Mouse (Mus musculus): ENCODE measurements around the gene Gm47791.

Gene Gm47791

DNA sequence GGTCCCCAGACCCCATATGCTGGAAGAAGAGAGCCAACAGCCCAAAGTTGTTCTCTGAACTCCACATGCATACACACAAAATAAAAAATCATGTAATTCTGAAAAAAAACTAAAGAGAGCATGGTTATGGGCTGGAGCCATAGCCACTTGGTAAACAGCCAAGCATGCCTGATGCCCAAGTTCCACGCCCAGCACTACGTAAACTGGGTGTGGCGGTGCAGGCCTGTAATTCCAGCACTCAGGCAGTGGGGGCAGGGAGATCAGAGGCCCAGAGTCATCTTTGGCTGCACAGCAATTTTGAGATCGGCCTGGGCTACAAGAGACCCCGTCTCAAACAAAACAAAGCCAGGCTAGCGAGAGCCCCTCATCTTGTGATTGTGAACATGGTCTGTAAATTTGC, 14.5 kb upstream of the Gm47791 start:
- DNase-seq = no peak

DNA sequence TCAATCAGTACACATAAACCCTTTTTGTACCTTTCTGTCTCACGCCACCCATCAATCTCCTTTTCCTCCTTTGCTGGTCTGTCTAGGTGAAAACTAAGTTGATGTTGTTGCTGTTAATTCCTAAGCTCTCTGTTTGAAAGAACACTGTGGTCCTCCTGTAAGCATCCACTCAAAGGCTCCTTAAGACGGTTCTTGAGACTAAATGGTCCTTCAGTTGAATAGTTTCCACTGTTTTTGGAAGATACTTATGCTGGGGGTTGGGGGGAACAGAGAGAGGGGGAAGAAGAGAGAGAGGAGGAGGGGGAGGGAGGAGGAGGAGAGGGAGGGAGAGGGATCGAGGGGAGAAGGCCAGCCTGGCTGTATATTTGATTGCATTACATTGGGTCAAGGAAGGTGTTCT, 12.5 kb upstream of the Gm47791 start:
- no peak for DNase-seq

DNA sequence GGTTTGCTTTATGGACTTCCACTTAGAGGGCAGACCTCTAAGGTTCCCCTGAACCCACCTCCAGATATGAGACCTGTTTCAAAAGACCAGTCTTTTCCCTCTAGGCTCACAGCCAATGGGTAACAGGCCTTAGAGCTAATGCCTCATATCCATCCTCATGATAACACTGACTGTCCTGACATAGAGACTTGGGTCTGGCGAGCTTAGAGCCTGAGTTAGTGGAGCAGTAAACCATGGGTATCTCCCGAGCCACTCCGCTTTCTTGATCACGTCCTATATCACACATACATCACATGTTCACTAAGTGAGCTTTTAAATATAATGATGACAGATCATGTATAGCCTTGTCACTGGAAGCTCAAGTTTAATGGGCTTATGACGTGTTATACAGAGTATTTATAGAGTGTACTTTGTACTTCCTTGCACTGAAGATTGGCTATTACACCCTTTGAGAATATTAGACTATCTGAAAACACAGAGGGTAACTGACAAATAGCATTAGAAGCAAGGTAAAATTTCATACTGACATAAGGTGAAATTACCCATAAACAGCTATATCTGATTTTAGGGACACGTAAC, 8.4 kb upstream of the Gm47791 start:
- no peak for DNase-seq

DNA sequence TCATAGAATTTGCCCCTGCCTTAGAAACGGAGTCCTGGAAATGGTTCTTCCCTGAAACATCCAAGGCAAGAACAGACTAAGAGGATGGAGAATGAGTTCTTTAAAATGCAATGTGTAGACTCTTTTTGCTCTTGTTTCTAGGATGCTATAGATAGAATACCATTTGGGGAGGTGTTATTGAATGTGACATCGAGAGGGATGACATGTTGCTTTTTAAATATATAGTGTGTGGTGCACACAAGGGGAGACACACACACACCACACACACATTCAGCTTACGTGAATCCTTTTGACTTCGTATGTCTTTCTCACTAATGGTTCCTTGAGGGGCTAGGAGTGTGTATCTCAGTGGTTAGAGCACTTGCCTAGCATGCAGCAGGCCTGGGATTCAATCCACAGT, 4.2 kb upstream of the Gm47791 start:
- no peak for DNase-seq

DNA sequence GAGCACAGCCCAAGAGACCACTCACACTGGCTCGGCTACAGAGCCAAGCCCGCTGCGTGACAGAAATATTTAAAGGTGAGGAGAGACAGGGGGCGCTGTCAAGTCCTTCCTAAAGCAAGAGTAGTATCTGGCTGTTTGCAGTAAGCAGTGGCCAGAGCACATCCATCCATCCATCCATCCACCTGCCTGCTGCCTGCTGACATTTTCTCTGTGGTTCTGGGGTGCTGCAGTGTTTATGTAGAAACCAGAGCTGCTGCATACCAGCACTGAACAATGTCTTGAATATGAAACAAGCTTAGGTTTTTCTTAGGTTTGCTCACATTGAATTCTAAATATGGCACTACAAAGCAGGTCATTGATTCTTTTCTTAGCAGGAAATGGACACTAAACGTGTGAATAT, 2.2 kb upstream of the Gm47791 start:
- DNase-seq = no peak

DNA sequence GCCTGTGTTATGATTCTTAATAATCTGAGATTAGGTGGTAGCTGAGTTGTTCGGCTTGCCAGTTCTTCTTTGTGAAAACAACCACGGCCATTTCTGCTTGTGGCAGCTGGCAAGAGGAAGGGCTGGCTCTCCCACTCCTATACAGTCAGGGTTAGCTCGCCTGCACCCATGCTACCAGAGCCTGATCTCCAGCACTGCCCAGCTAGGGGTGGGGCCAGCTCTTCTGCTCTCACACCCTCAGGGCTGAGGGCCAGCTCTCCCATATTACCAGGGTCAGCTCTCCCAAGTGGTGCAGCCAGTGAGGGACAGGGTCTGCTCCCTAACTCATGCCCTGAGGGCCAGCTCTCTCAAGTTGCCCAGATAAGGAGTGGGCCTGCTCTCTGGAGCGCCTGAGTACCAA, 1.4 kb upstream of the Gm47791 start:
- no peak for DNase-seq

DNA sequence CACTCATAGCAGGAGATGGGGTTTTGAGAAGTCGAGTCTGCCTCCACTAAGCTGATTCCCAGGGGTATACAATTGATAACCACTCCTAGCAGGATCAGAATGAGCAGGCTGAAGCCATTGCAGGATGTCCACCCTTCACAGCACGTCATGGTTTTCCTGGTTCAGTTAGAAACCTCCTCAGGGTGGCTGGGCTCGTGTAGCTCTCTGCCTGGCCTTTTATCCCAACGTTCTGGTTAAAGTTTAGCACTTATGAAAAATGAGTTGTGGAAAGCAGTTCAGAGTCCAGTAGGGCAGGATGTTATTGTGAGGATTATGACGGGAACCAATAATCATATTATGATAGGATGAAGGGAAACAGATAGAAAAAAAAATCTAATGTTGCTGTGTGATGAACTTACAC, 2.8 kb downstream of the Gm47791 start, which contains the start of gene Tm4sf20:
TSS of gene Tm4sf20 (minus strand) at position 193 of the 400 bp plus-strand sequence.
- no peak for DNase-seq

DNA sequence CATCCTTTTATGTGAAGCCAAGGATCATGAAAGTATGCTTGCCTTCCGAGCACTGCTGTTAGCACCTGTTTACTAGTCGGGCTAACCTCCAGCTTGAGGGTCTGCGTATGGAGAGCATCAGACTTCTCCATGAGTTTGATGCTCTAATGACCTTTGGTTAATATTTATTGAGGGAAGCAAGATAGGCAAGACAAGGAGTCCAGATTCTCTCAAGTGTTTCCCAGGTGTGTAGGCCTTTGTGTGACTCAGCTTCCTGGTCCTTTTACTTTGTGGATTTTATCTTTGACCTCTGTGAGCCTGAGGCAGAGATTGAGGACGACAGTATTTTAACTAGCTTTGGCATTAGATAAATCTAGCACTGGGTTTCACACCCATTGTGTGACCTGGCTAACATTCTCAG, 4.4 kb downstream of the Gm47791 start:
- no peak for DNase-seq

DNA sequence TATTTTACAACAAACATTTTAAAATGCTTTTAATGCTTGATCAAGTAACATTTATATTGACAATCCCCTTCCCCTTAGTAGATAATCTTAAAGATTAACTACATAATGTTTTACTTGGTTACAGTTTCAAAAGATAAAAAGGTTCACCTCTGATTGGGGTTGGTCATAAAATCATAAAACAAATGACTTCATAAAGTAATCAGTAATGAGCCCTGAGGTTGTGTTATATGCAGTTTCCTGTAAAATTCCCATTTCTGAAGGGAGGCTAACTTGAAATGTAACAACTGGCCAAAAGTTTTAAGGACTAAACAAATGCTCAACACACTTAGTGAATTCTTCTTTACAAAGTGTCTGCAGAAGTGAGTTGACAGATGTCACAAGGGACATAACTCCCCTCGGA, 4.8 kb downstream of the Gm47791 start:
- DNase-seq = no peak

DNA sequence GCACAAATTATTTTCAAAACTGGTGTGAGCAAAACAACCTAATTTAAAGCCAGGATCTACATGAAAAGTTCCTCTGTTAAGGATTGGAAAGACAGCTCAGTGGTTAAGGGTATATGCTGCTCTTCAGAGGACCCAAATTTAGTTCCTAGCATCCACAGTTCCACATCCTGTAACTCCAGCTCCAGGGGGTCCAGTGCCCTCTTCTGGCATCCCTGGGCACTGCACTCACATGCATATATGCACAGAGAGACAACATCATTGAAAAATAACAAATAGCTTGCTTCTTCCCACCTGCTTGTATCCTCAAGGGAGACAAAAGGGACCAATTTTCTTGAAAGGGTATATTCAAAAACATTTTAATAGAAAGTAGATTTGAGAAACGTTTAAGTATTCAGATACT, 8.8 kb downstream of the Gm47791 start:
- no peak for DNase-seq

DNA sequence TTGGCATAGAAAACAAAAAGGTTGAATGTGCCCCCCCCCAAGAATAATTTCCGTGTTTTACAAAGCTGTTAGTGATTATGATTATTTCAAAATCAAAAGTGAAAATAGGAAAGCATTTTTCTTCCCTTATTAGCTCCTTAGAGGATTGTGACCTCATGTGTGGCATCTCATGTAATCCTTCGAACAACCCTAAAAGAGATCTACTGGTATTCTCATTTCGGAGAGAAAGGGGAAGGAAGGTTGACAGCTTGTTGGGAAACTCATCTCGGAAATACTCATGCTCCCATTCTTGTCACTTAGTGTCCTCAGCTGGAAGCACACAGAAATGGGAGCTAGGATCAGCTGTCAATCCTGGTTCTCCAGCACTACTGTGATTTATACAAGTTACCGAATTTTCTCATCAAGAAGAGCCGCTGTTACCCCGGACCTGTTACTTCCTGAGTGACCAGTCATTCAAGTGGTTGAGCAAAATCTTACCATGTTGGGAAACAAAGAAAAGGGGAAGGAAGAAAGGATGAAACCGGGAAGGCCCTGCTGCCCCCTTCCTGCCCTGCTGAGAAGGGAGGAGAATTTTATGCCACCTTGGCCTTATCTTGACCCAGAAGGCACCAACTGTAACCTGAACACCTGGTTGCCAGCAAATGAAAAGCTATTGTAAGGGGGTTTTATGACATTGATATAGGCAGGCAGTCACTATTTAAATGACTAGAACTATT, 9.4 kb downstream of the Gm47791 start:
- no peak for DNase-seq

DNA sequence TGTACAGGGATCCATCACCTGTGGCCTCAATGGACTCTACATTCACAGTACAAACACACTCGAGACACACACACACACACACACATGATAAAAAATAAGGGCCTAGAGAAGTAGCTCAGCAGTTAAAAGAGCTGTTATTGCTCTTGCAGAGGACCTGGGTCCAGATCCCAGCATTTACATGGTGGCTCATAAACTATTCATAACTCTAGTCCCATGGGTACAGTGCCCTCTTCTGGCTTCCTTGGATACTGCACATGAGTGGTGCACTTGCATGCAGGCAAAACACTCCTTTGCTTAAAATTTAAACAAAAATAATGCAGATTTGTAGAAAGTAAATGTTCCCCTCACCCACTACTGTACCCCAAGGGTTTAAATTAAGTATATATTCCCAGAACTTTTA, 11.5 kb downstream of the Gm47791 start:
- DNase-seq = no peak

DNA sequence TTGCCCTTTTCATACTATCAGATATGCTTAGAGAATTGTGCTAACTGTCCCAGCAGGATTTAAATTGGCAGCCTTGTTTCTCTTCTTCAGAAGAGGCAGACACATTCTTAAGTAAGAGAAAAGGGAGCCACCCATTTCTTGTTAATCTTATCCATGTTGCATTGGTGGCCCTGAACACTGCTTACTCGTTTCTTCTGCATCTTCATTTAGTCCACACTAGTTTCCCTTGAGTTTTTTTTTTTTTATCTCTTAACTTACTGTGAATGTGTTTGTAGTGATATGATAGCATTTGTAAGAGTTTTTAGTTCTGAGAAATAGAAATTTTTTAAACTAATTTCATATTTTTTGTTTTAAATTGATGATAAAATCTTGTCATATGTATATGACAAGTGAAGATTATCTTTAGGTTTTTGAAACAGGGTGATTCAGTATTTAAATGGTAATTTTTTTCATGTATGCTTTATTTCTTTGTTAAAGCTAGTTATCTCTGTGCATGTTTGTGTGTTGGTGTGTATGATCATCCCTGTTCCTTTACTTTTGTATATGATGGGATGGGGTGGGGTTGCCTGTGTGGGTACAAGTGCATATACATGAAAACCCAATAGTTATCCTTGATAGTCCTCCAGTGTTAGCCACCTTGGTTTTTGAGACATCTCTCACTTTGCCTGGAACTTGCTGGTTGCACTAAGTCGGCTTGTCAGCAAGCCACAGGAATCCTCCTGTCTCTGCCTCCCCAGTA, 23.2 kb downstream of the Gm47791 start:
- DNase-seq = no peak

DNA sequence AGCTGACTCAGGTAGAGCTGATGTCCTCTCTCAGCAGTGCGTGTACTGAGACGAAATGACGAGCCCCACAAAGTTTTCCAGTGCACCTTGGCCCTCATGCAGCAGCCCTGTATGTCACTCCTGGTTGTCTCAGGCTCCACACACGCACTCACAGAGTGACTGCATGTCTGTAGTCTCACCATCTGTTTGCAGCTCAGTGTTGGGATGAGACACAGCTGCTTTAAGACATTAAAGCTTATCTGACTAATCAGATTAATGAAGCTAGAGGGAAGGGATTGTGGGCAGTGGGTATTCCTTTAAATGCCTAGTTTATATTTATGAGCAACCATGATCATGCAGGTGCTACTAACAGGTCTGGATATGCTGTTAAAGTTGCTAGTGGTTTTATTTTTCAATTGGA, 24.6 kb downstream of the Gm47791 start:
- DNase-seq = peak; percentile 23

DNA sequence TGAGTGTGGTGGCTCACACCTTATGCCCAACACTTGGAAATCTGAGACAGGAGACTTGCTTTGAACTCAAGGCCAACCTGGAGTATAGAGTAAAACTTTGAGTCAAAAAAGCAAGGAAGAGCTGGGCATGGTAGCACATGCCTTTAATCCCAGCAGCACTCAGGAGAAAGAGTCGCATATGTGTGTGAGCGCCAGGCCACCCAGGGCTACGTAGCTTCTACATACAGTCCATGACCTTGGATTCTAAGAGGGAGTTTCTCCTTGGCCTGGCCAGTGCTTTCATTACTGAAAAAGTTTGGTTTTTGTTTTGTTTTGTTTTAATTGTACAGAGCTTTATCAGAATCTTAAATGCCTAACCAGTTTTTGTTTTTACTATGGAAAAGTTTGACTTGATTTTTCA, 27.1 kb downstream of the Gm47791 start:
- DNase-seq = no peak

DNA sequence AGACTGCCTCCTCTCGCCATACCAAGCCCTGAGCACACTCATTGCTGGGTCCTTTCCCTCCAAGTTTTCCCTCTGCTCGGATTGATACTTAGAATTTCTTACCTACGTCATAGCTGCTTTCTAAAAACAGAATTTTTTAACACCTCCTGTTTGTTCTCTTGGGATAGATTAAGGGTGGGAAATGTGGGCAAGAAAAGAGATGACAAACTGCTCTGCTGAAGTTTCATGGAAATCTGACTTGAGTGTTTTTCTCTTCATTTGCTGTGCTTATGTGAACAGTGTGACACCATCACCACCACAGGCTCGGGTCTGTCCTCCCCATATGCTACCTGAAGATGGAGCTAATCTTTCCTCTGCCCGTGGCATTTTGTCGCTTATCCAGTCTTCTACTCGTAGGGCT, 29.5 kb downstream of the Gm47791 start:
- no peak for DNase-seq

DNA sequence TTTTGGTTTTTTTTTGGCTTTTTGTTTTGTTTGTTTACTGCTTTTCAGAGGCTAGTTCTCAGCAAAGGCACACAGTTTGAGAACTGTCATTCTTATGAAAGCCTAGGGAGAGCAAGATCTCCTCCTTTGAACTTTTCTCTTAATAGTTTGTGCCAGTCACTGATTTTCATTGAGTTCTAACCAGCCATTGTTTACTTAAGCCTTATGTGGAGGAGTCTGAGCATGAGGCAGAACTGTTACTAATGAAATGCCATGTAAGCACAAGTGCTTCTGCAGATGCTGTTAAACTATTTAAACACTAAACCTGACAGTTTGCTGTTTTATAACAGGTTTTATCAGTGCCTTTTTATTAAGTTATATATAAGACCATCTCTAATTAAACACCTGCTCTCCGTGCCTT, 33.0 kb downstream of the Gm47791 start:
- no peak for DNase-seq

DNA sequence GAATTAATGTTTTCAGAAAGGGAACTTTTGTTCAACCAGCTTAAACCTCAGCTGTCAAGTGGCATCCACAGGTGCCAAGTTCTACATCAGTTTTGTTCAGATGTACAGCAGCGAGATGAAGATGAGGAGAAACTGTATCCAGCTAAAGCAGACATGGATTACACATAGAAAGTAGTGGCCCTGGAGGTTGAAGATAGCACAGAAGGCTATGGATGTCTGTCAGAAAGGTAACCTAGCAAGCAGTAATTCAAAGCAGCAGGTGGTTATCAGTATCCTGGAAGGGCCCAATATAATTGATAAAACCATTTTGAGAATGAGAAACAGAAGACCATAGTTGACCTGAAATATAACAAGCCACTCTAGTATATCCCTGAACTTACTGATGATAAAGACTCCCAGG, 37.7 kb downstream of the Gm47791 start:
- no peak for DNase-seq

DNA sequence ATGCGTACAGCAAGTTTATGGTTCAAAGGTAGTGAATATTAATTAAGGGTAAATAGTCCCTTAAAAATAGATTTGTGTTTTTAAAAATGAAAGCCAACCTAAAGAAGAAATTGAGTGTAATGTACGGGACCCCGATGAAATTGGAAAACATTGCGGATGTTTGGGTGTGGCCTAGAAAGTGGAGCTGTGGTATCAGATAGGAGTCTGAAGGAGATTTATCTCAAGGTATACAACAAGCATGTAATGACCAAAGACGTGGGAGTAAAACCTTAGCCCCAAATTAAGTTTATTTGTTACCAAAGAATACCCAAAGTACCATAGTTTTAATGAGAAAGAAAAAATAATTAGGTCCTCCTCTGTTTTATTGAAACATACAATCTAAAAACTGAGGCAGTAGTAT, 44.6 kb downstream of the Gm47791 start:
- DNase-seq = no peak

DNA sequence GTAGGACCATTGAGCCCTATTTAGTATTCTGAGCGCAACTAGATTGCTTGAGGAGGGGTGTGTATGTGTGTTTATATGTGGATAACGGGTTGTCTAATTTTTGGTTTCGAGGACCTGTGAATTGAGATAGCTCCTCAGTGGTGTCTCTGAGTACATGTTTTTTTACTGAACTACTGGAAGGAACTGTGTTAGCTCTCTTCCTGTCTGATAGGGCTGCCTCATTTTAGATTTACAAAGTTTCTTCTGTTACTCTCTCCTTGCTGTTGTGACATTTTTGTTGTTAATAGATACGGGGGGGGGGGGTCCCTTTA, 45.2 kb downstream of the Gm47791 start:
- DNase-seq = no peak

DNA sequence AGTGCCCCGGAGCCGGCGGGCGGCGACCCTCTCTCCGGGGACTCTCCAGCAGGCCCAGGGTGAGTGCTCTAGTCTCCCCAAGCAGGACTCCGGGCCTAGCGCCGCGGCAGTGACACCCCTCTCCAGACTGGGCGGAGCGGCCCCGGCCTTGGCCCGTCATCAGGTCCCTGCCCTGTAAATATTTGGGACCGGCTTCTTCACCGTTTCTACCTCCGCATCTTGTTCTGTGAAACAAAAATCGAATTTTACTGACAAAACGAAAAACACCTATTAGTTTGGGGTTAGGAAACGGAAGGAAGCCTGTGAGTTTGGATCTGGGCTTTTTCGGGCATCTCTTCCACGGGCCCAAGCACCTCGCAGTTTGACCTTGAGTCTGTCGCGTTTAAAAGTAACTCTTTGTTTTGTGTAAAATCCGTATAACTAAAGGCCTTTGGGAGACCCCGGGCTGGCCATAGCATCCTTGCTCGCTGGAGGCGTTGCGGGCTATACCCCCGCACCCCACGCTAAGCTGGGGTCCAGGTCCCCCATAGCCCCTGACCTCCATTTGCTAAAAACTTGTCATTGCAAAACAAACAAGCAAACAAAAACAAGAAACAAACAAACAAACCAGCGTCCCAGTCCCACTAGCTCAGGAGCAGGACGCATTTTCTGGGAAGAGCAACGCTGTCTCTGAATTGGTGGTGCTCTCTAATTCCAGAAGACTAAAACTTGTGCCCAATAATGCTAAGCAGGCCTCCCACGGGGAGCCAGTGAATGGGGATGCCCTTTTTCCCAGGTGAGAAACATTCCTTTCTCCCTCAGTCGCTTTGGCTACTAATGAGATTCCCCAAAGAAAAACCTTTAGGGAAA, 45.8 kb downstream of the Gm47791 start:
- no peak for DNase-seq

DNA sequence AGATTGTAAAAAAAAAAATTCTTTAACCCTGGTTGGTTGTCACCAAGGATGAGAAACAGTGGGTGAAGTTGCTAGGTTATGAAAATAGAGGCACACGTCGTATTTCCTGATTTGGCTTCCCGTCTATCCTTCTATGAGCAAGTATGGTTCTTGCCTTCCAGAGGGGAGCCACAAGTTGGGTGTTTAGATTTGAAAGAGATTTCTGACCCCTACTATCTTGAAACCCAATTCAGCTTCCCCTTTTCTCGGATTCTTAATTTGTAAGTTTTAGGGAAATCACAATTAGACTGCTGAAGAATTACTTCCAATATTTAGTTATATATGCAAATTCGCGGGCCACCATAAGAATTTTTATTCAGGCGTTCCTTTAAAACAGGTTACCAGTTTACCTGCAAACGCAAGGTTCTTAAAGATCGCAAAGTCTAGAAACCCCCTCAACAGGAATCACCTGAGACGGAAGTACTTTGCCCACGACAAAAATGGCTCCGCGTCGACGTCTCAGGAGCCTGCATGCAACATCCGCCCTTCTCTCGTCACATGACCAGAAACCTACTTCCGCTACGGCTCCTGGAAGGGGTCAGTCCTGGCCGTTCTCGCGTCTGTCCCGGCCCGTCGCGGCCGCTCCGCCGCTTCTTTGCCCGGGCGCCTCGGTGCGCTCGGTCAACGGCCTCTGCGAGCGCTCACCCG, 46.6 kb downstream of the Gm47791 start, which contains the start of gene Mff:
TSS of gene Mff (plus strand) at position 552 of the 687 bp plus-strand sequence.
- peak; percentile 94 for DNase-seq
